Mouse (Mus musculus) kidney, postnatal 14 days (tissue): ENCODE results near the gene Tbcc.
A peak's percentile ranks its signal among the peaks of the same experiment; 100 is the strongest.

Experiments used
- DNase-seq: peaks from one replicate; pipeline ENCODE4 v3.0.0; 2022; ENCODE audit warnings: mixed read lengths

The Tbcc gene

DNA sequence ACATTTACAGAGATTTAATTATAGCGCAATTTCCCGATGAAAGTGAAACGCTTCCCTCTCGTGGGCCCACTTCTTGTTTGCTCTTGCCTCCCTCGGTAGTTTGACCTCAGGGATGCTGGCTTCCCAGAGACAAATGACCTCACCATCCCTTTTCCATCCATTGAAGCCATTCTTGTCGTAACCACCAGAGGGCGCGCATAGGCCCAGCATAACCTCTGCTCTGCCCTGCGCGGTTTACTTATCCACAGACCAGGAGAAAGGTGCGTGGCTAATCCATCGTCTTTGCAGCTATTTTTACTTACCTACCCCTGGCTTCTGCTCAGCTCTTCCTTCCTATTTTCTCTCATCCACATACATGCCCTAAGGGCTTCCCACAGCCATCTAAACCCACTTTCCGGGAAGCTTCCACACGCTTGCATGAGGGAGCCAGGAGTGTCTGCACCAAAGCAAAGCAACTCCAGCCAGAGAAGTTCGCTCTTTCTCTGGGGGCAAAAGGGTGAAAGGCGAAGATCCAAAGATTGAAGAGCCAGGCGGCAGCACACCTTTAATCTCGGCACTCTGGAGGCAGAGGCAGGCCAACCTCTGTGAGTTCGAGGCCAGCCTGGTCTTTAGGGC is 13.5 kb downstream of the Tbcc start:
- peak; percentile 83 for DNase-seq

DNA sequence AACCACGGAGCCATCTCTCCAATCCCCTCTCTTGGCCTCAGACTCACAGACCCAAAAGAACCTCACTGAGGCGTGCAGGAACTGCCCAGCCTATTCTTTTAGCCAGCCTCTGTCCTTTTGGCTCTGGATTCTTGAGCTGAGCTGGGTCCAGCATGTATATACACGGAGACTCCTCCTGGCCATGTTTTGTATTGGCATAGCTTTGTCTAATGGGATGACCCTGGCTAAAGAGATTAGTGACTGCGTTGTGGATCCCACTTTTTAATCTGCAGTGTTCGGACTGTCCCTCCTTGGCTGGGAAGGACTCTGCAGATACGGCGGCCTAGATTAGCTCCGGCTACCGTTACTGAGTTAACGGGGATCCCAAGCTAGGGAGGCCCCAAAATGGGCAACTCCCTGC is 19.7 kb downstream of the Tbcc start, which contains the start of gene Prph2:
Prph2 (plus strand) TSS at position 274 of the 400 bp plus-strand sequence.
- DNase-seq = no peak

DNA sequence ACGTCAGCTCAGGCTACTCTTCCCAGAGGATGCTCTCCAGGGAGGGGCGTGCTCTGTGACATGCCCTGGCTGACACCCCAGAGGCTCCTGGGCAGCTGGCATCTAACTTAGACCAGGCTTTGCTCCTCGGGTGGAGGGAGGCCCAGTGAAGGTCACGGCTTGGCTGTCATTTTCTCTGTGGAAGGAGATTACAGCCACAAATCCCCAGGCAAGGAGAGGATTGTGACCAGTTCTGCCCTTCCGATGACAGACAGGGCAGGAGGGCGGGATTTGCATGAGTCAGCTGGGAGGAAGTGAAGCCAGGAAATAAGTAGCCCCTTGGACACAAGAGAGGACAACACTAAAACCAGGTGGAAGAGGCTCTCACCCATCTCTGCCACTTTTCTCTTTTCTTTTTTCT is 21.8 kb downstream of the Tbcc start:
- DNase-seq = no peak

DNA sequence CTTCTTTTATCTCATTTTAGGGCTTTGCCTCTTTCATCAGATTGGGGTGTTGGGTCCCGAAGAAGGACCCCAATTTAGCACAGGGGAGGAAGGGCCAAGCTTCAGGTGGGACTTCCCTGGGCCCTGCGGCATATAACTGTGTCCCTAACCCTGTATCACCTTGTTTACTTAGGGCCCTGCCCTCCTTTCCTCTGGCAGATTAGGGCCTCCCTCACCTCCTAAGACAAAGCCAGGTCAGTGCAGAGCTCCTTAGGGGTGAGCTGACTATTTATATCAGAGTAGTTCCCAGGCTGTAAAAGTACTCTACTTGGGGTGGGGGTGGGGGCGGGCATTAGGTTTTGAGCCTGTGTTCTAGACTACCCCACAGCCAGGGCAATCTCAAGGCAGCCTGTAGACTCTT is 24.6 kb downstream of the Tbcc start:
- DNase-seq = no peak

DNA sequence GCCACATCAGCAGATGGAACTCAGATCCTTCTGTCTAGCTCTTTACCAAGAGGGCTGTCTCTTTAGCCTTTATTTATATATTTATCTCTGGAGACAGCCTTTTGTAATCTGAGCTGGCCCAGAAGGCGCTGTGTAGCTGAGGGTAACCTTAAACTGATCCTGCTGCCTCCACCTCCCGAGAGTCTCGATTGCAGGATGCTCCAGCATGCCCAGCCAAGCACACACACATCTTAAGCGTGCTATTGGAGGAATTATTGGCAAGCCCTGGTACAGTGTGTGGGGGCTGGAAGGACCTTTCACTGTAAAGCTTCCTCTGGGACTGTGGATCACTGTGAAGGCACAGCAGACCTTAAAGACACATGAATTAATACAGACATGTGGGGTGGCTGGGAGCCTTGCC is 28.5 kb downstream of the Tbcc start:
- no peak for DNase-seq

DNA sequence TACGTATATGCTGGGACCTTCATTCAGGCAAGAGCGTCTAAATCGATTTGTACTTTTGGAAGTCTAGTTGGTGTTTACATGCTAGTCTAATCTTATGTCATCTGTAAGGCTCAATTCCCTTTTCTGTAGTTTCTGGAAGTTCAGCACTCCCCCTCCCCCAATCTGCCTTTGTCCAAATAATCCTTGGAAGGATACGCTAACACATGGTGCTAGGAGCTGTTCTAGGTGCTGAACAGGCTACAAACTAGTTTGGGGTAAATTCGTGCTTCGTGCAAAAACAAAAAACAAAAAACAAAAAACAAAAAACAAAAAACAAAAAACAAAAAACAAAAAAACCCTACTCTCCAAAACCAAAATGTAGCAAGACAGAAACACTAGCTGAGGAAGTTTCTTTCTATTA is 30.4 kb downstream of the Tbcc start:
- peak; percentile 24 for DNase-seq

DNA sequence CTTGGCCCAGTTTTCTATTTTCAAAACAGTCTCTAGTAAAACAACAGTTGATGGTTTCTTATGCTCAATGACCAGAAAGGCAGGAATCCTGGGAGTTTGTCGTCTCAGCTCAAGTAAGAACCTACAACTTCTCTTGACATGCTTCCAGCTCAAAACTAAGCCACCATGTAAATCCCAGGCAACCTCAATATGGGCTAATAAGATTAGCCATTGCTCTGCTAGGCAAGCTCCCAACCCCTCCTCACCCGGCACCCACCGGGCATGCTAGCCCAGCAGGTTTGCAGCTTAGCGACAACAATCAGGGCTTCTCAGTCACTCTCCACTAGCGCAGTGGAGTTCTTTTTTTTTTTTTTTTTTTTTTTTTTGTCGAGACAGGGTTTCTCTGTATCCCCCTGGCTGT is 35.7 kb downstream of the Tbcc start:
- DNase-seq = no peak

DNA sequence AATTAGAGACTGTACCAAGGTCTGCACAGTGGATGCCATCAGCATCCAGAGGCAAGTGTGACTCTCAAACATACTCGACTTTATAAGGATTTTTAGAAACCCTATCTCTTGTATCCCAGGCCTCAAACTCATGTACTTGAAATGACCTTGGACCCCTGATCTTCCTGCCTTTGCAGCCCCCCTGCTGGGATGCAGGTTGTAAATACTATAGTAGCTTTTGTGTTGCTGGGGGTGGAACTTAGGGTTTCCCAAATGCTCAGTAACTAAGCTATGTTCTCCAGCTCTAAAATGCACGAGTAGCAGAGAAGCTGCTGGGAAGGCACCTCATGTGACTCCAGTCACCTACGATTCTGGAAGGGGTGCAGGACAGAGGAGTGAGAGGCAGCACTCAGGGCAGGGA is 36.5 kb downstream of the Tbcc start:
- DNase-seq = no peak

DNA sequence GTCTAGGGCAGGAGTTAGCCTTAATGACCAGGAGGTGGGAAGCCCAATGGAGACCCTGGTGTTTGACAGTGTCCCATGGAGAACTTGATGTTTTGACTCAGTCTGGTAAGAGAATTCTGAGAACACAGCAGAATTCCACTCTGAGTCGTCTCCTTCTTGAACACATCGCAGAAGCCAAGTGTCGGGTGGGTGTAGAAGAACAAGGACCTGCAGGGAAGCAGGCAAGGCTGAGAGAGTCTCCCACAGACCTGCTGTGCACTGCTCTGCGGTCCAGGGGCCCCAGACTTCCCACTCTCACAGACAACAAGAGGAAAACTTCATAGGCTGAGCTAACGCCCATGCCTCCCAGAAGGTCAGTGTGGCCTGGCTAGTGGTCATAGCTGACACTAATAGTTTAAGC is 37.3 kb downstream of the Tbcc start:
- DNase-seq = no peak

DNA sequence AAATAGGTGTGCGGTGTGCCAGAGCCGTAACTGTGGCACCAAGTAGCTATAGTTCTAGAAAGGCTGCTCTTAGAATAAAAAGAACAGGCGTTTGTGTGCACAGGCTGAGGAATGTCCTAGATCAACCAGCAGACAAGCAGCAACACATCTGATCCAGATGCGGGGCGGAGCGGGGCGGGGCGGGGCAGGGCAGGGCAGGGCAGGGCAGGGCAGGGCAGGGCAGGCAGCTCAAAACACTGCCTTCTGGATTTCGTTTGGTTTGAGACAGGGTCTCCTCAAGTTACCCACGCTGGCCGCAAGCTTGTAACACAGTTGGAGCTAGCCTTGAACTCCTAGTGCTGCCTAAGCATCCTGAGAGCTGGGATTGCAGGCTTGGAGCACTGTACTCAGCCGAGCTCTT is 38.8 kb downstream of the Tbcc start:
- no peak for DNase-seq

DNA sequence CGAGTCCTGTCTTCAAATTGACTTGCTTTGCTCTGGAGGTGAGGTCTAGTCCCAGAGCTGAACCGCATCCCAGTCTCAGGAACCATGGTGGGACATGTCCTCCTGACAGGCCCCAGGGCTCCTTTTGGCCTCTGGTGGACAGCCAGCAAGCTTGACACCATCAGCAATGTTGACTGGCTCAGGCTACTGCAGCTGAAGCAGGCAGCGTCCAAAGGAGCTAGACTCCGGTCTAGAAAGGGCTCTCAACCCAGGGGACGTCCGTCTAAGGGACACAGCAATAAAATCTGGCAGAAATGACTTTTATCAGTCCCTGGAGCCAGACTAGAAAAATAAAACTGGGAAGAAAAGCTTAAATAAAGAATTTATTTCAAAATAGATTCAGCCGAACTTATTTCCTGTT is 39.4 kb downstream of the Tbcc start:
- DNase-seq = peak; percentile 6

DNA sequence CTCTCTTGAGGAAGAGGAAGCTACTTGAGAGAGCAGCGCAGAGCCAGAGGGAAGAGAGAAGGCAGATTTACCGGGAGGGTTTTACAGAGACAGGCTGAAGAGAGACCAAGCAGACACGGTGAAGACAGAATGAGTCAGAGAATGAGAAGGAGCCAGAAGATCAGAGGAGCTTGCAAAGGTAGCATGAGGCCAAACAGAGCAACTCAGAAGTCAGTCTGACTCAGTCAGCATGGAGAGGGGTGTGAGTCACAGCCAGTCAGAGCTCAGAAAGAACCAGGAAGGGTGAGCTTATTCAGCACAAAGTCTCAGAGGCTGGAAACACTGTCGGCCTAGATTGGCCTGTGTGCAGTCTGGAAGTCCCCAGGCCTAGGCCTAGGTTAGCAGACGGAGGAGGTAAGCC is 42.5 kb downstream of the Tbcc start:
- no peak for DNase-seq

DNA sequence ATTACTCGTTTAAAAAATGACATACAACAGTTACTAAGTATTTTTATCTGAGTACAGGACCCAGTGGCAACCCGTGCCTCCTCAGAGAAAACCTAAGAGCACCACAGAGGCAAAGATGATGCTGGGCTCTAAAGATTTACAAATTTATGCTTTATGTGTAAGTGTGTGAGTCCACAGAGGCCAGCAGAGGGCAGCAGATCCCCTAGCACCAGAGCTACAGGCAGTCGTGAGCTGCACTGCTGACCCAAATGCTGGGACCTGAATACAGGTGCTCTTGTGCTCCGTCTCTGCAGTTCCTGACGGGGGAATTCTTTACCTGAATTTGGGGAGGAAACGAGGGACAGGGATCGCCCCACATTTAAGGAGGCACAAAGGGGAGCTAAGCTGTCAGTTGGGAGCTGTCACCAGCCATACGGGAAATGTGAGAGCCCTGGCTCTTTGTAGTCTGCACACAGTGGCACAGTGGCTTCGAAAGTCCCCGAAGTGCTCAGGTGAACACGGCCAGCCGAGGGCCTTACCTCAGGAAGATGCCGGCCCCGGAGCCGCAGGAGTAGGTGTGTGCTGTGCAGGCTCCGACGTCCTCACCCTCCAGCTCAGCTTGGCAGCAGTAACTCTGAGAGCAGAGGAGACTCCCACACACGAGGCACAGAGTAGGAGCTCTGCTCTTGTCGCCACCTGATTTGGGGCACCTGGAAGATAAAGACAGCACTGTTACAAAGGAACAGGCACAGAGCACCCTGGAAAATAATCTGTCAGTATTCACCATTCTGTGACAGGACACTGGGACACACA is 43.3 kb downstream of the Tbcc start:
- peak; percentile 59 for DNase-seq

DNA sequence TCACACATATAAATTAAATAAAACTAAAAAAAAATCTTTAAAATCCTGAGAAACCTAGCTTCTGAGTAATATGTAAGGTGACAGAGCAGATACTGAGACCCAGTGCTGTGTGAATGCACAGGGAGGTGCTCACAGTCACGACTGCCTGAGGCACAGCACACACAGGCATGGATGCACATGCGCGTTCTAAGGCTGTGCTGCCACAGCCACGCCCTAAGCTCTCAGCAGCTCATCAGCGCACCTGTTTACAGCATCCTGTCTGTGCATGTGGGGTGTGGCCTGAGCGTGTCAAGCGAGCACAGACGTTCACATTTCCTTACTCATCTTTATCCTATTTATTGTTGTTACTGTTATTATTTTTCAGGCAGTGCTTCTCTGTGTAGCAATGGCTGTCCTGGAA is 50.0 kb downstream of the Tbcc start:
- DNase-seq = no peak
